Mouse (Mus musculus): Measurements from ENCODE around the gene Syngr1.

GRCm38 (mm10) chr15:80059606-80060005 lies 31.5 kb upstream of the Syngr1 start:
- TF ChIP-seq CTCF (IDR thresholded peaks at IDR 0.05; ENCODE audit: low read depth, low read length) (no peak), POLR2A (IDR thresholded peaks at IDR 0.05; ENCODE audit: borderline replicate concordance, low read depth, low read length) (no peak)

Measured in bone marrow macrophage, adult 2 months (primary cell).